Mouse (Mus musculus): ENCODE data around the gene Ntn3. TPM values are rescaled to one million over a fixed set of nuclear protein-coding genes. Genes with fewer than 3 reads are reported as not detected.

The Ntn3 gene
- polyA plus RNA-seq, 1 experiment from 2014 or later: 0.45 TPM

DNA sequence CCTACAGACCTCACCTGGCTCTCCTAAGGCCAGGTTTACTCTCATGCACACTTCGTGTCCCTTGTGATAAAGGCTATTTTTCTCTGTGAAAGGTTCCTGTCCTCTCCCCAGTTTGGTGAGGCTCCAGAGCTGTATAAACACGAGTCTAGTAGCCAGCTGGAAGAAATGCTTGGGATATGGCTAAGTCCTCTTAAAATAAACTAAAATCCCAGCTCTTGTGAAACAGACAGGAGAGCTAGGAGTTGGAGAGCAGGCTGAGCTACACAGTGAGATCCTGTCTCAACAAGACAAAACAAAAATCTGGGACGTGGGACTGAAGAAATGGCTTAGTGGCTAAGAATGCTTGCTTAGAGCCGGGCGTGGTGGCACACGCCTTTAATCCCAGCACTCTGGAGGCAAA is 3.9 kb upstream of the Ntn3 start:
- H3K27me3 ChIP-seq (ENCODE audit: insufficient read depth, low read length): peaks cover 15% of the 10 kb centered on the region; the same call in 1 of the 2 replicates
- TF ChIP-seq EP300 (IDR thresholded peaks at IDR 0.05; ENCODE audit: low read depth) (no peak), CTCF (IDR thresholded peaks at IDR 0.05; ENCODE audit: low read depth) (no peak)
- WGBS (ENCODE audit: insufficient replicate concordance): 76% methylated on average over 6 of the region's 6 CpGs
- no peak overlapping the region for H3K4me3 ChIP-seq (ENCODE audit: low read depth, low read length)
- H3K36me3 ChIP-seq (replicated peaks; ENCODE audit: insufficient read depth, low read length): peaks cover 28% of the 10 kb centered on the region
- no peak overlapping the region for H3K9ac ChIP-seq (replicated peaks)
- ATAC-seq: no peak
- H3K4me2 ChIP-seq (ENCODE audit: low read depth, low read length): no peak overlapping the region
- H3K4me1 ChIP-seq (ENCODE audit: insufficient read depth): peaks cover 39% of the 10 kb centered on the region
- DNase-seq: no peak
- no peaks in the 10 kb centered on the region for H3K9me3 ChIP-seq (ENCODE audit: low read length)
- H3K27ac ChIP-seq (ENCODE audit: low read depth): 0 out of 2 replicates have a peak overlapping the region, but pooled peaks have one; percentile 58

DNA sequence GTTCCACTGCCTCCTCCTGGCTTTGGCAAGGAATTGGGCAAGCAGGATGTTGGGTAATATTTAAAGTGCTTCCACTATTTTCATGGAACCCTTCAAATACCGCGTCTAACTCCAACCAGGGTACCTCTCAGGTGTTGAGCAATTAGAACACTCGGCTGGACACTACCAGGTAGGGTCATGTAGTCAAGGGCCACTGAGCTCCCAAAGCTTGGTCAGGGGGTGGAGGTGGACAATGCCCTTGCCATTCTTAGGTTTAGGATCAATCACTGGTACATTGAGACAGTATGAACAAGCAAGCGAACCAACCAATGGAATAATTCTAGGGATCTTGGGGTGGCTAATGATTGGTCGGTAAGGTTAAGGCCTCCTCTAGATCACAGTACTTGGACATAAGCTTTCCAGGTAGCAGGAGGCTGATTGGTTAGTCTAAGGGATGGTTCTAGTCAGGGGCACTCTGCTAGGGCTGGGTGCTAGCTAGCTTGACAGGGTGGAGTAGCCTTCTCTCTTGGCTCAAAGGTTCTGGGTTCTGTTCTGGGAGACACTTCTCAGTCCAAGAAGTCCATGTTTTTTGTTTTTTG is 3.2 kb upstream of the Ntn3 start:
- ATAC-seq: no peak; the same call in 1 of the 2 replicates
- Histone ChIP-seq H3K9ac (replicated peaks) (no peak overlapping the region), H3K4me1 (ENCODE audit: insufficient read depth) (peaks cover 46% of the 10 kb centered on the region), H3K36me3 (replicated peaks; ENCODE audit: insufficient read depth, low read length) (peaks cover 23% of the 10 kb centered on the region), H3K4me2 (ENCODE audit: low read depth, low read length) (peak overlapping the region; percentile 87), H3K4me3 (ENCODE audit: low read depth, low read length) (peak overlapping the region; percentile 47; the same call in 1 of the 2 replicates), H3K27ac (ENCODE audit: low read depth) (peak overlapping the region; percentile 58; the same call in 1 of the 2 replicates), H3K9me3 (ENCODE audit: low read length) (no peaks in the 10 kb centered on the region), H3K27me3 (ENCODE audit: insufficient read depth, low read length) (peaks cover 22% of the 10 kb centered on the region)
- DNase-seq: no peak
- 25% methylated on average over 5 of the region's 5 CpGs for WGBS (ENCODE audit: insufficient replicate concordance)
- no peak for TF ChIP-seq EP300 (IDR thresholded peaks at IDR 0.05; ENCODE audit: low read depth)
- 0 out of 2 replicates have a peak, but pooled peaks have one; percentile 38 for TF ChIP-seq CTCF (IDR thresholded peaks at IDR 0.05; ENCODE audit: low read depth)

DNA sequence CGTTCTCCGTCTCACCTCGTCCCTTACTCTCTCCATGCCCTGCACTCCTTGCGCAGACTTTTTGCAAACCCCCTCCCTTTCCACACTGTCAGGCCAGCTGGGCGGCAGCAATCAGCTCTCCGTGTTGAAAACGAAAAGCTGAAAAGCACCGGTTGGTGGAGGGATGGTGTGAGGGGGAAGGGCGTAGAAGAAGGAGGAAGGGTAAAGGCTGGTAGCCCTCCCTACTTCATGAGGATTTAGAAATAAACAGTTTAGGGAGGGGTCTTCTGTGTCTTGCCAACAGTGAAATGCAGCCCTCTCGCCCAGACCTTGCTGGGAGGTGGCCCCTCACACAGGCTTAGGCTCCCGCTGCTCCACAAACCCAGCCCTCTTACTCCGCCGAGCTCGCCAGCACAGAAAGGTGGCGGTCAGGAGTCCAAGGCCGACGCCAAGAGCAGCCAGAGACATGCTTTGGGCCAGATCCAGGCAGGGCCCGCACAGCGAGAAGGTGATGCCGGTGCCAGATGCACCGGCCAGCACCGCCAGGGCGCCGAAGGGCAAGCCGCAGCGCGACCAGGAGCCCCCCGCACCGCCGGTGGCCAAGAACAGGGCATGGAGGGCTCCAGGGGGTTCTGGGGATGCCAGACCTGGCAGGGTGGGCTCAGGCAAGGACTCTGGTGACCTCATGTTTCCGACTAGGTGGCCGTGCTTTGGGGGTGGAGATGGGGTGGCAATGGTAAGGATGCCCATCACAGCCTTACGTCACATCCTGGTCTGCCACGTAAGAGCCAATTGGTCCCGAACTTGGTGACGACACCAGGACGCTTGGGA is 2.5 kb upstream of the Ntn3 start:
- ATAC-seq (peak; percentile 48), DNase-seq (peak; percentile 71)
- Histone ChIP-seq H3K9ac (replicated peaks) (peak overlapping the region; percentile 65), H3K27me3 (ENCODE audit: insufficient read depth, low read length) (peaks cover 27% of the 10 kb centered on the region), H3K4me3 (ENCODE audit: low read depth, low read length) (peak overlapping the region; percentile 47), H3K9me3 (ENCODE audit: low read length) (no peaks in the 10 kb centered on the region), H3K4me2 (ENCODE audit: low read depth, low read length) (peak overlapping the region; percentile 87), H3K27ac (ENCODE audit: low read depth) (peak overlapping the region; percentile 83), H3K36me3 (replicated peaks; ENCODE audit: insufficient read depth, low read length) (peaks cover 21% of the 10 kb centered on the region), H3K4me1 (ENCODE audit: insufficient read depth) (peaks cover 53% of the 10 kb centered on the region)
- TF ChIP-seq CTCF (IDR thresholded peaks at IDR 0.05; ENCODE audit: low read depth) (no peak), EP300 (IDR thresholded peaks at IDR 0.05; ENCODE audit: low read depth) (no peak)
- 6% methylated on average over 37 of the region's 37 CpGs for WGBS (ENCODE audit: insufficient replicate concordance)

DNA sequence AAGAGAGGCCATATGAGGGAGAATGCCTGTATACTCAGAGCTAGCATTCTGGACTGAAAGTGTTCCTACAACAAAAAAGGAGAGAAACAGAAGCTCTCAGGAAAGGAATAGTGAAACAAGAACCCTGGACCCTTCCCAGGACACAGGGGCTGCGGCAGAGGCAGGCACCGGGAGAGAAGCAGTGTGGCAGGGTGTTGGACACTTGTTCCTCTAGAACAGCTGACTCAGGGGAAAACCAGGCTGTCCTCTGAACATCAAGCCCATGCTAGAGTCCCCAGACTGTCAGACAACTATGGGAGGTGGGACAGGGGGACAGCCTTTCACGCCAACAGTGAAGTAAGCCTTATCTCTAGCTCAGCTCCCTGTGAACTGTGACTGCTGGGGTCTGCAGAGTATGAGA is 1.3 kb upstream of the Ntn3 start:
- Histone ChIP-seq H3K9ac (replicated peaks) (no peak overlapping the region), H3K4me2 (ENCODE audit: low read depth, low read length) (no peak overlapping the region), H3K36me3 (replicated peaks; ENCODE audit: insufficient read depth, low read length) (peaks cover 8% of the 10 kb centered on the region), H3K9me3 (ENCODE audit: low read length) (no peaks in the 10 kb centered on the region), H3K27ac (ENCODE audit: low read depth) (no peak overlapping the region), H3K27me3 (ENCODE audit: insufficient read depth, low read length) (peaks cover 32% of the 10 kb centered on the region), H3K4me3 (ENCODE audit: low read depth, low read length) (no peak overlapping the region), H3K4me1 (ENCODE audit: insufficient read depth) (peaks cover 65% of the 10 kb centered on the region)
- ATAC-seq (no peak), DNase-seq (no peak)
- 73% methylated on average over 3 of the region's 3 CpGs for WGBS (ENCODE audit: insufficient replicate concordance)
- no peak for TF ChIP-seq CTCF (IDR thresholded peaks at IDR 0.05; ENCODE audit: low read depth)
- TF ChIP-seq EP300 (IDR thresholded peaks at IDR 0.05; ENCODE audit: low read depth): no peak

DNA sequence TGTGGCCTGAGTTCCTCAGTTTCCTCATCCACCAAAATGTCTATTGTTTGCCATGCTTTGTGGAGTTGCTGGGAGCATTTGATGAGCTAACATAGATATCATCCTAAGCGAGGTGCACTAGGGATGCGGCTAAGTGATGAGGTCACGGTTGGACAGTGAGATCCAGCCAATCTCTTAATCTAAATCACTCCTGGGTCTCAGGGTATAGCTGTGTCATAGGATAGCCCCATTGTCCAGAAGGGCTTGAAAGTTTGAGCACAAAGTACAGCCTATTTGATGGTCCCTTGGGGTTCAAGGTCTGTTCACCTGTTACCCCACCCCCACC is 547 bp upstream of the Ntn3 start:
- TF ChIP-seq CTCF (IDR thresholded peaks at IDR 0.05; ENCODE audit: low read depth): no peak
- peaks cover 71% of the 10 kb centered on the region for H3K4me1 ChIP-seq (ENCODE audit: insufficient read depth)
- H3K4me2 ChIP-seq (ENCODE audit: low read depth, low read length): peak overlapping the region; percentile 99
- H3K4me3 ChIP-seq (ENCODE audit: low read depth, low read length): no peak overlapping the region
- peaks cover 32% of the 10 kb centered on the region for H3K27me3 ChIP-seq (ENCODE audit: insufficient read depth, low read length)
- H3K9me3 ChIP-seq (ENCODE audit: low read length): no peaks in the 10 kb centered on the region
- H3K36me3 ChIP-seq (replicated peaks; ENCODE audit: insufficient read depth, low read length): 0 out of 2 replicates have a peak, but pooled peaks cover 2% of the 10 kb centered on the region
- ATAC-seq (no peak), DNase-seq (no peak)
- 70% methylated on average over 3 of the region's 3 CpGs for WGBS (ENCODE audit: insufficient replicate concordance)
- no peak overlapping the region for H3K27ac ChIP-seq (ENCODE audit: low read depth)
- no peak overlapping the region for H3K9ac ChIP-seq (replicated peaks)

DNA sequence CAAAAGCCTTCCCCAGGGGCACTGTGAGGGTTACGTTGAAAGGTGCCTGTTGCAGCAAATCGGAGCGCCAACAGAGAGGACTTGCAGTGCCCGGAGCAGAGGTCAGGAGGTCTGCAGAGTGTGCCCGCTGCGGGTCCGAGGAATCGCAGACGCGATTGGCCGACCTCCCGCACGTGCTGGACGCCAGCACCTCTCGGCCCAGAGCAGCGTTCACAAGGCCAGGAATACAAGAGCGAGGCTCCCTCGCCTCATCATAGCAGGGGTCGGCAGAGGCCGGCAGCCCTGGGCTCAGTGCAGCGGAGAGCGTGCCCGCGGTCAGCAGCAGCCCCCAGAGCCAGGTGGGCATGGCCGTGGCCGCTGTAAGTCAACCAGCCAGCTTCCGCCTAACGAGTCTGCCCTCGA is 689 bp downstream of the Ntn3 start:
- 9% methylated on average over 29 of the region's 29 CpGs for WGBS (ENCODE audit: insufficient replicate concordance)
- Histone ChIP-seq H3K4me3 (ENCODE audit: low read depth, low read length) (peak overlapping the region; percentile 50), H3K27me3 (ENCODE audit: insufficient read depth, low read length) (peaks cover 32% of the 10 kb centered on the region), H3K4me1 (ENCODE audit: insufficient read depth) (peaks cover 83% of the 10 kb centered on the region), H3K9me3 (ENCODE audit: low read length) (no peaks in the 10 kb centered on the region), H3K27ac (ENCODE audit: low read depth) (peak overlapping the region; percentile 90), H3K9ac (replicated peaks) (peak overlapping the region; percentile 62), H3K4me2 (ENCODE audit: low read depth, low read length) (peak overlapping the region; percentile 99), H3K36me3 (replicated peaks; ENCODE audit: insufficient read depth, low read length) (no peaks in the 10 kb centered on the region)
- ATAC-seq (peak; percentile 0; the same call in 1 of the 2 replicates), DNase-seq (no peak)
- no peak for TF ChIP-seq CTCF (IDR thresholded peaks at IDR 0.05; ENCODE audit: low read depth)

Data from liver, postnatal 0 days (tissue).